Mouse (Mus musculus) limb, embryonic 15.5 days (tissue): ENCODE data around the gene Nos1ap. TPM values are rescaled to one million over a fixed set of nuclear protein-coding genes. Genes with fewer than 3 reads are reported as not detected.

Source experiments
- ATAC-seq: fragments of 200-750 bp; cut with Nextera tagmentation; 2 replicates; pipeline ENCODE4 v1.8.0; 2017; ENCODE audit warnings: low read depth, moderate TSS enrichment; ENCODE audit not compliant: insufficient number of reproducible peaks, low FRiP score, low TSS enrichment
- H3K27ac ChIP-seq: fragments of 300-500 bp; sonication (generic); 2 replicates; pipeline ENCODE4 v1.5.1; 2015; ENCODE audit warnings: moderate library complexity, mild to moderate bottlenecking, inconsistent platforms
- H3K27me3 ChIP-seq: fragments of 300-500 bp; sonication (generic); 2 replicates; pipeline ENCODE4 v1.6.1; 2015; ENCODE audit warnings: inconsistent platforms
- H3K36me3 ChIP-seq: fragments of 300-500 bp; sonication (generic); 2 replicates; pipeline ENCODE4 v1.6.1; 2015; ENCODE audit warnings: inconsistent platforms
- H3K4me1 ChIP-seq: fragments of 300-500 bp; sonication (generic); 2 replicates; pipeline ENCODE4 v1.6.1; 2015; ENCODE audit warnings: inconsistent platforms
- H3K4me2 ChIP-seq: fragments of 300-500 bp; sonication (generic); 2 replicates; pipeline ENCODE4 v1.6.1; 2015; ENCODE audit warnings: mild to moderate bottlenecking, inconsistent platforms
- H3K4me3 ChIP-seq: fragments of 300-500 bp; sonication (generic); 2 replicates; pipeline ENCODE4 v1.5.1; 2015; ENCODE audit warnings: mild to moderate bottlenecking, inconsistent platforms
- H3K9ac ChIP-seq: fragments of 300-500 bp; sonication (generic); 2 replicates; pipeline ENCODE4 v1.6.1; 2015; ENCODE audit warnings: inconsistent platforms
- H3K9me3 ChIP-seq: fragments of 300-500 bp; sonication (generic); 2 replicates; pipeline ENCODE4 v1.6.1; 2016; ENCODE audit warnings: inconsistent platforms
- WGBS: fragments of 180-500 bp; shearing (Covaris S2); methylation state at CpG from one replicate; pipeline ENCODE4 v1.1.7; 2015; 5-methylcytosine and 5-hydroxymethylcytosine counted together
- polyA plus RNA-seq: library from polyadenylated mRNA; unstranded; fragments of >200 nt; fragmentation: Nextera tagmentation; extraction: Ambion mirVana; gene quantifications from 2 replicates; pipeline ENCODE4 v1.2.1, GENCODE M21; 2015

The Nos1ap gene
- polyA plus RNA-seq, 1 experiment from 2014 or later = 10.1 TPM

GRCm38 (mm10) chr1:170395101-170395500, 194.6 kb downstream of the Nos1ap start:
- ATAC-seq = no peak

GRCm38 (mm10) chr1:170394641-170395040, 195.0 kb downstream of the Nos1ap start:
- 26% methylated on average over 1 of the region's 1 CpGs for WGBS
- H3K27ac ChIP-seq = no peak overlapping the region
- no peak for ATAC-seq
- H3K4me2 ChIP-seq = no peak overlapping the region
- no peak overlapping the region for H3K9ac ChIP-seq
- no peaks in the 10 kb centered on the region for H3K36me3 ChIP-seq
- no peaks in the 10 kb centered on the region for H3K27me3 ChIP-seq
- H3K4me1 ChIP-seq = peaks cover 11% of the 10 kb centered on the region
- no peaks in the 10 kb centered on the region for H3K9me3 ChIP-seq
- no peak overlapping the region for H3K4me3 ChIP-seq

More at GRCm38 (mm10) chr1:170395101-170395500, 194.6 kb downstream of the Nos1ap start:
- no peak overlapping the region for H3K4me2 ChIP-seq
- peaks cover 11% of the 10 kb centered on the region for H3K4me1 ChIP-seq
- H3K9me3 ChIP-seq = no peaks in the 10 kb centered on the region
- no peaks in the 10 kb centered on the region for H3K27me3 ChIP-seq
- no peaks in the 10 kb centered on the region for H3K36me3 ChIP-seq
- 75% methylated on average over 2 of the region's 2 CpGs for WGBS
- no peak overlapping the region for H3K4me3 ChIP-seq
- no peak overlapping the region for H3K9ac ChIP-seq
- no peak overlapping the region for H3K27ac ChIP-seq

DNA sequence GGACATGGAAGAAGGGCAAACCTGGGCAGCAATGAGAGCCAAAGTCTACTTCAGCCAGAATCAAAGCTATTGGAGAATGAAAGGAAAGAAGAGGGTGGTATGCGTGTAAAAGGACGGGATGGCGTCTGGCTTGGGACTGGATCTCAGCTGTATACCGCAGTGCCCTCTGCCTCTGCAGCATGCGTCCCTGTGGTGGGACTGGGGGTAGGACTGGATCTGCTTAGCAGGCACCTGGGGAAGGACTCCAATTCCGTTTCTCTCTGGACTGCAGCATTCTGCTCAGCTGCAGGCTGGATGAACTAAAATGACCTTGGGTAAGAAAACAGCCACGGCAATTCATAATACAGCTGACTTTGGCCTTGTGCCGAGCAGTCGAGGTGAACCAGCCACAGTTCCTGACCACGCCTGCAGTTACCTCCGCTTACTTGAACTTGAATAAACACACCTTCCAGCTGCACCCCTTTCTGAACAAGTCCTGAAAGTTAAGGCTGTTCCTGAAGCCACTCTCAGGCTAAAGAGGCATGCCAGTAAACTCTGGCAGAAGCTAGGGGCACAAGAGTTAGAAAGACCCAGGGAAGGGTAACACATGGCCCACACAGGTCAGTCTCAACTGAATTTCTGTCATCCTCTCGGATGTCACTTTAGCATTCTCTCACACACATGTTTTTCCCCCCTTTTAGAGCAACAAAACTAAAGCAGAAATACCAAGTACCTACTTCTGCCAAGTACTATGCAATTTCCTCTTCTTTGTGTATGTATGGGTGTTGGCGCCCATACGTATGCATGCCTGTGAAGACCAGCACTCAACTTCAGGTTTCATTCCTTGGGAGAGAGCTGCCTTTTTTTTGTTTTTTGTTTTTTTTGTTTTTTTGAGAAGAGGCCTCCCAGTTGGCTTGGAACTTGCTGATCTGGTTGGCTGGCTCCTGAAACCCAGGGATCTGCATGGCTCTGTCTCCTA, 196.6 kb downstream of the Nos1ap start:
- WGBS = 62% methylated on average over 14 of the region's 14 CpGs
- ATAC-seq = peak; percentile 61; the same call in 1 of the 2 replicates
- Histone ChIP-seq H3K36me3 (no peaks in the 10 kb centered on the region), H3K4me1 (peaks cover 11% of the 10 kb centered on the region), H3K9me3 (no peaks in the 10 kb centered on the region), H3K27ac (peak overlapping the region; percentile 69), H3K4me3 (no peak overlapping the region), H3K27me3 (no peaks in the 10 kb centered on the region), H3K4me2 (no peak overlapping the region), H3K9ac (no peak overlapping the region)

GRCm38 (mm10) chr1:170387180-170387912, 202.3 kb downstream of the Nos1ap start:
- no peak for ATAC-seq

GRCm38 (mm10) chr1:170385416-170385815, 204.2 kb downstream of the Nos1ap start:
- Histone ChIP-seq H3K27me3 (no peaks in the 10 kb centered on the region), H3K4me2 (no peak overlapping the region), H3K36me3 (no peaks in the 10 kb centered on the region), H3K4me1 (0 out of 2 replicates have a peak, but pooled peaks cover 4% of the 10 kb centered on the region), H3K4me3 (no peak overlapping the region), H3K9ac (no peak overlapping the region), H3K9me3 (no peaks in the 10 kb centered on the region), H3K27ac (no peak overlapping the region)
- ATAC-seq = no peak
- 88% methylated on average over 10 of the region's 10 CpGs for WGBS

More at GRCm38 (mm10) chr1:170387180-170387912, 202.3 kb downstream of the Nos1ap start:
- no peak overlapping the region for H3K27ac ChIP-seq
- no peak overlapping the region for H3K9ac ChIP-seq
- H3K4me2 ChIP-seq = no peak overlapping the region
- no peaks in the 10 kb centered on the region for H3K36me3 ChIP-seq
- H3K4me3 ChIP-seq = no peak overlapping the region
- H3K9me3 ChIP-seq = no peaks in the 10 kb centered on the region
- WGBS = 53% methylated on average over 12 of the region's 12 CpGs
- no peaks in the 10 kb centered on the region for H3K27me3 ChIP-seq
- H3K4me1 ChIP-seq = no peaks in the 10 kb centered on the region

GRCm38 (mm10) chr1:170383530-170383929, 206.1 kb downstream of the Nos1ap start:
- no peaks in the 10 kb centered on the region for H3K36me3 ChIP-seq
- H3K4me2 ChIP-seq = no peak overlapping the region
- H3K9ac ChIP-seq = no peak overlapping the region
- H3K27me3 ChIP-seq = no peaks in the 10 kb centered on the region
- no peaks in the 10 kb centered on the region for H3K9me3 ChIP-seq
- H3K27ac ChIP-seq = no peak overlapping the region
- H3K4me3 ChIP-seq = no peak overlapping the region
- H3K4me1 ChIP-seq = 0 out of 2 replicates have a peak, but pooled peaks cover 4% of the 10 kb centered on the region
- ATAC-seq = no peak
- 86% methylated on average over 7 of the region's 7 CpGs for WGBS

DNA sequence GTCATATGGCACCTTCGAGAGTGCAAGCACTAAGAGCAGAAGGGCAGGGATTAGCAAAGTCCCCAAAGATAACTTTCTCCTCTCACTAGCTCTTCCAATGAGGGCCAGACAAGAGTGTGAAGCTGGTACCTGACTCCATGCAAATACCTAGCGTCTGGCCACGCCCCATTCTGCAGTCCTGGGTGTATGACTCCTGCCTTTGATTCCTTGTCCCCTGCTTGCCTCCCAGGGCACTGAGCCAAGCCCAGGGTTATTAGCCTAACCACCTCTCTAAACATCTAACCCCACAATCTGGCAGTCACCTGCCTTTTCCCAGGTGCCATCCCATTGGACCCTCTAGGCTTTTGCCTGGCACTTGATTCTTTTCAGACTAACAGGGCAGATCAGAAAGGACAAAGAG, 208.2 kb downstream of the Nos1ap start:
- no peaks in the 10 kb centered on the region for H3K9me3 ChIP-seq
- H3K36me3 ChIP-seq = no peaks in the 10 kb centered on the region
- no peaks in the 10 kb centered on the region for H3K27me3 ChIP-seq
- no peak overlapping the region for H3K4me2 ChIP-seq
- H3K4me3 ChIP-seq = no peak overlapping the region
- WGBS = 29% methylated on average over 3 of the region's 3 CpGs
- H3K27ac ChIP-seq = no peak overlapping the region
- 0 out of 2 replicates have a peak, but pooled peaks cover 4% of the 10 kb centered on the region for H3K4me1 ChIP-seq
- H3K9ac ChIP-seq = no peak overlapping the region
- no peak for ATAC-seq

- 47% methylated on average over 2 of the region's 2 CpGs for WGBS
- Histone ChIP-seq H3K36me3 (no peaks in the 10 kb centered on the region), H3K9me3 (no peaks in the 10 kb centered on the region), H3K4me2 (no peak overlapping the region), H3K27ac (no peak overlapping the region), H3K9ac (no peak overlapping the region), H3K4me3 (no peak overlapping the region), H3K27me3 (no peaks in the 10 kb centered on the region), H3K4me1 (0 out of 2 replicates have a peak, but pooled peaks cover 4% of the 10 kb centered on the region)
- ATAC-seq = no peak
These were observed 209.2 kb downstream of the Nos1ap start for GRCm38 (mm10) chr1:170380505-170380904.

GRCm38 (mm10) chr1:170375721-170376120, 213.9 kb downstream of the Nos1ap start:
- no peak for ATAC-seq
- Histone ChIP-seq H3K4me1 (no peaks in the 10 kb centered on the region), H3K36me3 (no peaks in the 10 kb centered on the region), H3K27me3 (no peaks in the 10 kb centered on the region), H3K4me3 (no peak overlapping the region), H3K9ac (no peak overlapping the region), H3K9me3 (no peaks in the 10 kb centered on the region), H3K4me2 (no peak overlapping the region), H3K27ac (no peak overlapping the region)
- WGBS = 89% methylated on average over 5 of the region's 5 CpGs

GRCm38 (mm10) chr1:170373750-170374149, 215.9 kb downstream of the Nos1ap start:
- H3K4me1 ChIP-seq = no peaks in the 10 kb centered on the region
- no peaks in the 10 kb centered on the region for H3K36me3 ChIP-seq
- no peak overlapping the region for H3K27ac ChIP-seq
- H3K4me3 ChIP-seq = no peak overlapping the region
- 86% methylated on average over 2 of the region's 2 CpGs for WGBS
- no peak overlapping the region for H3K4me2 ChIP-seq
- H3K9ac ChIP-seq = no peak overlapping the region
- no peak for ATAC-seq
- H3K9me3 ChIP-seq = no peaks in the 10 kb centered on the region
- H3K27me3 ChIP-seq = no peaks in the 10 kb centered on the region

- Histone ChIP-seq H3K9ac (no peak overlapping the region), H3K27me3 (no peaks in the 10 kb centered on the region), H3K9me3 (no peaks in the 10 kb centered on the region), H3K4me2 (no peak overlapping the region), H3K36me3 (no peaks in the 10 kb centered on the region), H3K4me1 (no peaks in the 10 kb centered on the region), H3K4me3 (no peak overlapping the region), H3K27ac (no peak overlapping the region)
- 79% methylated on average over 4 of the region's 4 CpGs for WGBS
- ATAC-seq = no peak
These were observed 218.4 kb downstream of the Nos1ap start for GRCm38 (mm10) chr1:170371191-170371792.
